Mouse (Mus musculus): ENCODE measurements at regions not wholly inside any gene's neighbourhood (a gene's known extent, or its start where the extent isn't known, plus 50 kb on each side); places are given as distances from the start of the nearest gene placed in this dataset.

DNA sequence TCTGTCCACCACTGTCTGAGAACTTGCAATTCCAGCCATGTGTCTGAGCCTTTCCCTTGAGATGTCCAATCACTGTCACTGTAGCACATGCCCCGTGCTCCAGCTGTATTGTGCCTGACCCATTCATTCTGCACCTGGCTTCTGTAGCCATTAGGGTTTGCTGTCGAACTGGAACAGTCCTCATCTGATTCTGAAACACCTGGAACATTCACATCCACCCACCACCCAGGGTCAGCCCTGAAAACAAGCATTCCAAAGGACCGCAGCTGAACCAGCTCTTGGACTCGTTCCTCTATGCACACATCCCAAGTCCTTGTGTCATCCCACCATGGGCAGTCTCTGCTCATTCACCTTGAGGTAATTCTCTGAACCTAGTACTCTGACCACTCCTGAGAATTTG, 356.8 kb upstream of the Vstm2b start:
- Histone ChIP-seq H3K4me3 (ENCODE audit: low read depth, low read length) (no peak overlapping the region), H3K9ac (no peak overlapping the region), H3K4me2 (ENCODE audit: low read depth) (no peak overlapping the region), H3K9me3 (ENCODE audit: low read length) (no peaks in the 10 kb centered on the region), H3K4me1 (ENCODE audit: insufficient read depth) (no peaks in the 10 kb centered on the region), H3K36me3 (ENCODE audit: insufficient read depth) (no peaks in the 10 kb centered on the region), H3K27ac (ENCODE audit: low read depth, low read length) (no peak overlapping the region), H3K27me3 (ENCODE audit: insufficient read depth, low read length) (no peaks in the 10 kb centered on the region)
- no peak for ATAC-seq
- 78% methylated on average over 4 of the region's 4 CpGs for WGBS
- DNase-seq = no peak
- TF ChIP-seq CTCF (IDR thresholded peaks at IDR 0.05; ENCODE audit: low read depth) = no peak

DNA sequence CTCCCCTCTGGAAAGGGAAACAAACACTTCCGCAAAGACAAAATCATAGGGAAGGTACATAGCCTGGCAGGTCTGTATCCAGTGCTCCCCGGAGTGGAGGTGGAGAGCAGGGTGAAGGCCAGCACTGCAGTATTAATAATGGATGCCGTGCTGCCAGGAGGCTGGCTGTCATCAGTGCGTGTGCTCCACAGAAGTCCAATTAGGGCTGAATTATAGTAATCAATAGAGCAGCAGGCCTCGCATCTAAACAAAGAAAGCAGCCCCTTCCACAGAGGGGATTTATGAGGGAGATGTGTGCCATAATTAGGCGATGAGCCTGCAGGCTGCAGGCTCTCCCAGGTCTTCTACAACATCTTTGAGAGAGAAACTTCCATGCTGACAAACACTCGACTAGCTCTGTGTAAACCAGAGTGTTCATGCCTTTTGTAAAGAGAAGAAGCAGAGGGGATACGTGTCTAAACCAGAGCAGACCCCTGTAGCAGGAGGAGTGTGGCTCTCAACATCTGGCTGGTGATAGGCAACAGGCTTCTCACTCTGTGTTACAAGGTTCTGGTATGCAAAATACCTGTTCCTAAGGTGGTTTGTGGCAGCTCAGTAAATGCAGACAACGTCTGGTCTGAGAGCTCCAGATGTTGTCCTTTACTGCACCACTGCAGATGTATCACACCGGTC, 334.5 kb upstream of the Vstm2b start:
- no peak for TF ChIP-seq CTCF (IDR thresholded peaks at IDR 0.05; ENCODE audit: low read depth)
- no peak overlapping the region for H3K27ac ChIP-seq (ENCODE audit: low read depth, low read length)
- WGBS = 25% methylated on average over 10 of the region's 10 CpGs

DNA sequence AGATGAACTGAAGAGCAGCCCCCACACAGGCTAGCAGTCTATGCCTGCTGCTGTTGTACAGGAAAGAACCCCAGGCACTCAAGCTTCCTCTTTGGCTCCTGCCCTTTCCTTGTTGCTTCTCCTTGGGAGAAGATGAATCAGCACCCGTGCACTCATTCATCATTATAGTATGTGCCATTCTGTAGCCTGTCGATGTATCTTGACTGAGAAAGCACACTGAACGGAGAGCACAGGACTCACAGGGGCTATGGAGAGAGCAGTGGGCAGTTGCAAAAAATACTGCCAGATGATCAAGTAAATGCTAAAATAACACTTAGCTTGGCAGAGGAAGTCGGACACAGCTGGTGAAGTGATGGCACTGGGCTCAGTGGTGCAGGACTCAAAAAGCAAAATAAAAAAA, 322.2 kb upstream of the Vstm2b start:
- no peak for ATAC-seq
- no peak overlapping the region for H3K4me3 ChIP-seq (ENCODE audit: low read depth, low read length)
- no peaks in the 10 kb centered on the region for H3K36me3 ChIP-seq (ENCODE audit: insufficient read depth)
- H3K4me1 ChIP-seq (ENCODE audit: insufficient read depth) = no peaks in the 10 kb centered on the region
- 88% methylated on average over 4 of the region's 4 CpGs for WGBS
- no peak overlapping the region for H3K27ac ChIP-seq (ENCODE audit: low read depth, low read length)
- DNase-seq = no peak
- H3K4me2 ChIP-seq (ENCODE audit: low read depth) = no peak overlapping the region
- no peaks in the 10 kb centered on the region for H3K9me3 ChIP-seq (ENCODE audit: low read length)
- no peaks in the 10 kb centered on the region for H3K27me3 ChIP-seq (ENCODE audit: insufficient read depth, low read length)
- no peak for TF ChIP-seq CTCF (IDR thresholded peaks at IDR 0.05; ENCODE audit: low read depth)
- H3K9ac ChIP-seq = no peak overlapping the region

More for the DNA sequence above, 334.5 kb upstream of the Vstm2b start:
- Histone ChIP-seq H3K4me1 (ENCODE audit: insufficient read depth) (no peaks in the 10 kb centered on the region), H3K9ac (no peak overlapping the region), H3K9me3 (ENCODE audit: low read length) (no peaks in the 10 kb centered on the region), H3K4me2 (ENCODE audit: low read depth) (no peak overlapping the region), H3K36me3 (ENCODE audit: insufficient read depth) (no peaks in the 10 kb centered on the region), H3K4me3 (ENCODE audit: low read depth, low read length) (no peak overlapping the region), H3K27me3 (ENCODE audit: insufficient read depth, low read length) (no peaks in the 10 kb centered on the region)
- DNase-seq = peak; percentile 17
- peak; percentile 89 for ATAC-seq

DNA sequence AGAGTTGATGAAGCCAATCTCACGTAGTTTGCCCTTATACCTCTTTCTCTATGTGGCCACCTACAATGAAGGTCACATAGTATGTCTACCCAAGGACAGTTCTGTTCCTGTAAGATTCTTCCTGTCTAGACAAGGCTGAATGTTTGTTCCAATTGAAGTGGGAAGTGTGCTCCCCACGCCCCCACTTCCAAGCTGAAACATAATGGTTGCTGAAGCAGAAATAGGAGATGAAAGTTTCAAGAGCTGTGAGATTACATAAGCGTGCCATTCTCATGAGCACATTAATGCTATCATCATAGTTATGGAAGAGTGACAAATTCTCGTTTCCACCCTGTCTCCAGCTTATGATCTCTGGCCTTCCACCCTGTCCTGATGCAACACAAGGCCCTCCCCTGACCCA, 320.8 kb upstream of the Vstm2b start:
- no peak overlapping the region for H3K4me2 ChIP-seq (ENCODE audit: low read depth)
- H3K27me3 ChIP-seq (ENCODE audit: insufficient read depth, low read length) = no peaks in the 10 kb centered on the region
- H3K36me3 ChIP-seq (ENCODE audit: insufficient read depth) = no peaks in the 10 kb centered on the region
- no peak for TF ChIP-seq CTCF (IDR thresholded peaks at IDR 0.05; ENCODE audit: low read depth)
- DNase-seq (no peak), ATAC-seq (no peak)
- H3K4me1 ChIP-seq (ENCODE audit: insufficient read depth) = no peaks in the 10 kb centered on the region
- H3K27ac ChIP-seq (ENCODE audit: low read depth, low read length) = no peak overlapping the region
- no peak overlapping the region for H3K4me3 ChIP-seq (ENCODE audit: low read depth, low read length)
- 78% methylated on average over 4 of the region's 4 CpGs for WGBS
- no peak overlapping the region for H3K9ac ChIP-seq
- no peaks in the 10 kb centered on the region for H3K9me3 ChIP-seq (ENCODE audit: low read length)

DNA sequence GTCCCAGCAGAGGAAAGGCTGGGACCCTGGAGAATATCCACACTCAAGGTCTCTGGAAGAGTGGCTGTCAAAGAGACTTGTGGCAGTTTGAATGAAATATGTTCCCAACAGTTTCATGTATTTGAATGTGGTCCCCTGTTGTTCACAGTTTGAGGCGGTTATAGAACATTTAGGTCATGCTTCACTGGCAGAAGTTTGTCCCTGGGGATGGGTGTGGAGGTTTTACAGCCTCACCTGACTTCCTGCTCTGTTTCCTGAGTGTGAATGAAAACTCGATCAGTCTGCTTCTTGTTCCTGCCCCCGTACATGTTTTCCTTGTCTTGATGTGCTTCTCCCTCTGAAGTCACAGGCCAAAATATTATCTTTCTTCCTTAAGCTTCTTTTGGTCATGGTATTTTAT, 277.4 kb upstream of the Vstm2b start:
- no peaks in the 10 kb centered on the region for H3K36me3 ChIP-seq (ENCODE audit: insufficient read depth)
- no peak overlapping the region for H3K9ac ChIP-seq
- ATAC-seq = no peak
- TF ChIP-seq CTCF (IDR thresholded peaks at IDR 0.05; ENCODE audit: low read depth) = no peak
- no peak overlapping the region for H3K4me3 ChIP-seq (ENCODE audit: low read depth, low read length)
- no peak overlapping the region for H3K4me2 ChIP-seq (ENCODE audit: low read depth)
- H3K9me3 ChIP-seq (ENCODE audit: low read length) = no peaks in the 10 kb centered on the region
- no peaks in the 10 kb centered on the region for H3K4me1 ChIP-seq (ENCODE audit: insufficient read depth)
- H3K27me3 ChIP-seq (ENCODE audit: insufficient read depth, low read length) = no peaks in the 10 kb centered on the region
- H3K27ac ChIP-seq (ENCODE audit: low read depth, low read length) = no peak overlapping the region
- 92% methylated on average over 3 of the region's 3 CpGs for WGBS
- DNase-seq = no peak

DNA sequence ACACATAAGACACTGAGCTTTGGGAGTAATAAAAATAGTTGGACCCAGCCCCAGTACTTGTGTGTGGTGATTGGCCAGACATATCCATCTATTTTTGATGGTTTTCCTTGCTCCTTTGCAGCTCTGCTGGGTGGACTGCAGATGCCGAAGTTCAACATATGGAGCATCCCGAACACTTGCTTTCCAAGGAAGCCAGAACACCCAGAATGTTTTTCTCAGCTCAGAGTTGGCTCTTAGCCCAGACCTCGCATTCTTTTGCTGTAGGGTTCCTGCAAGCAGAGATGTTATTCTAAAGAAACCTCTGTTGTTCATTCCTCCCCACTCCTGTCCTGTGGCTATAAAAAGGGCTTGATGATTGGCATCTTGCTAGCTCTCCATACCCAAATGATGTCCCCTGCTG, 275.3 kb upstream of the Vstm2b start:
- Histone ChIP-seq H3K27ac (ENCODE audit: low read depth, low read length) (no peak overlapping the region), H3K36me3 (ENCODE audit: insufficient read depth) (no peaks in the 10 kb centered on the region), H3K27me3 (ENCODE audit: insufficient read depth, low read length) (no peaks in the 10 kb centered on the region), H3K9ac (no peak overlapping the region), H3K4me2 (ENCODE audit: low read depth) (no peak overlapping the region), H3K4me3 (ENCODE audit: low read depth, low read length) (no peak overlapping the region), H3K9me3 (ENCODE audit: low read length) (no peaks in the 10 kb centered on the region), H3K4me1 (ENCODE audit: insufficient read depth) (no peaks in the 10 kb centered on the region)
- 30% methylated on average over 3 of the region's 3 CpGs for WGBS
- TF ChIP-seq CTCF (IDR thresholded peaks at IDR 0.05; ENCODE audit: low read depth) = no peak
- peak; percentile 61 for ATAC-seq
- peak; percentile 54 for DNase-seq

DNA sequence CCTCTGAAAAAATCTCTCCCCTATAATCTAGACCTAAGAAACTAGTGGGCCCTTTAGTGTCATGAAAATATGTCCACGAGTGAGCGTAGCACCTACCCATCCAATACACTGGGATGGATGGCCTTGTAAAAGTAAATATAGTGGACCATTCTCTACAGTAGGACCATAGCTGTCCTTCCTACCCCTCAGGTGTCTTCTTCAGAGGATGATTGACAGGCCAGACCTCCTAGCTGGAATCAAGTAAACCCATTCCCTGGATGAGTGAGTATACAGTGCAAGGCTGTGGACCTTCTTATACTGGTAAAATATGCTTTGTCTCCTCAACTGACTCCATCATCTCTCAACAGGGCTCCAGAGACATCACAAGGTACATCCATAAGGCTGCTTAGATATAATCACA, 274.8 kb upstream of the Vstm2b start:
- Histone ChIP-seq H3K27ac (ENCODE audit: low read depth, low read length) (no peak overlapping the region), H3K4me2 (ENCODE audit: low read depth) (no peak overlapping the region), H3K9me3 (ENCODE audit: low read length) (no peaks in the 10 kb centered on the region), H3K36me3 (ENCODE audit: insufficient read depth) (no peaks in the 10 kb centered on the region), H3K9ac (no peak overlapping the region), H3K4me1 (ENCODE audit: insufficient read depth) (no peaks in the 10 kb centered on the region), H3K27me3 (ENCODE audit: insufficient read depth, low read length) (no peaks in the 10 kb centered on the region), H3K4me3 (ENCODE audit: low read depth, low read length) (no peak overlapping the region)
- DNase-seq (no peak), ATAC-seq (no peak)
- 91% methylated on average over 2 of the region's 2 CpGs for WGBS
- TF ChIP-seq CTCF (IDR thresholded peaks at IDR 0.05; ENCODE audit: low read depth) = no peak
